Mouse (Mus musculus) limb, embryonic 12.5 days (tissue): ENCODE results near the gene Atg10. TPM values are rescaled to one million over a fixed set of nuclear protein-coding genes. Genes with fewer than 3 reads are reported as not detected.

Experiments
- ATAC-seq: fragments of 200-750 bp; cut with Nextera tagmentation; 2 replicates; pipeline ENCODE4 v1.8.0; 2017; ENCODE audit warnings: low read depth, moderate TSS enrichment; ENCODE audit not compliant: insufficient number of reproducible peaks, insufficient read depth, low FRiP score, low TSS enrichment
- H3K27ac ChIP-seq: fragments of 300-500 bp; sonication (generic); 2 replicates; pipeline ENCODE4 v1.5.1; 2016; ENCODE audit warnings: mild to moderate bottlenecking, moderate library complexity
- H3K27me3 ChIP-seq: fragments of 300-500 bp; sonication (generic); 2 replicates; pipeline ENCODE4 v1.6.1; 2016; ENCODE audit warnings: mild to moderate bottlenecking, moderate library complexity
- H3K36me3 ChIP-seq: fragments of 300-500 bp; sonication (generic); 2 replicates; pipeline ENCODE4 v1.6.1; 2016; ENCODE audit warnings: mild to moderate bottlenecking, moderate library complexity
- H3K4me1 ChIP-seq: fragments of 300-500 bp; sonication (generic); replicated peaks from 2 replicates; pipeline ENCODE4 v1.6.1; 2016
- H3K4me2 ChIP-seq: fragments of 300-500 bp; sonication (generic); 2 replicates; pipeline ENCODE4 v1.6.1; 2016; ENCODE audit warnings: mild to moderate bottlenecking, moderate library complexity
- H3K4me3 ChIP-seq: fragments of 300-500 bp; sonication (generic); replicated peaks from 2 replicates; pipeline ENCODE4 v1.5.1; 2016; ENCODE audit warnings: mild to moderate bottlenecking
- H3K9ac ChIP-seq: fragments of 300-500 bp; sonication (generic); replicated peaks from 2 replicates; pipeline ENCODE4 v1.6.1; 2016; ENCODE audit warnings: mild to moderate bottlenecking, moderate library complexity
- H3K9me3 ChIP-seq: fragments of 300-500 bp; sonication (generic); 2 replicates; pipeline ENCODE4 v1.6.1; 2016; ENCODE audit warnings: mild to moderate bottlenecking, moderate library complexity
- WGBS: fragments of 180-500 bp; shearing (Covaris S2); methylation state at CpG from one replicate; pipeline ENCODE4 v1.1.7; 2016; 5-methylcytosine and 5-hydroxymethylcytosine counted together
- polyA plus RNA-seq: library from polyadenylated mRNA; unstranded; fragments of >200 nt; fragmentation: Nextera tagmentation; extraction: Ambion mirVana; gene quantifications from 2 replicates; pipeline ENCODE4 v1.2.1, GENCODE M21; 2016

Gene Atg10
- polyA plus RNA-seq, 1 experiment from 2014 or later = 15.4 TPM

- 0 out of 2 replicates have a peak, but pooled peaks cover 3% of the 10 kb centered on the region for H3K9me3 ChIP-seq
- H3K4me1 ChIP-seq = no peaks in the 10 kb centered on the region
- no peak for ATAC-seq
- H3K9ac ChIP-seq = no peak overlapping the region
- H3K4me2 ChIP-seq = no peak overlapping the region
- H3K36me3 ChIP-seq = no peaks in the 10 kb centered on the region
- WGBS = 81% methylated on average over 3 of the region's 3 CpGs
- H3K27me3 ChIP-seq = no peaks in the 10 kb centered on the region
- no peak overlapping the region for H3K27ac ChIP-seq
- no peak overlapping the region for H3K4me3 ChIP-seq
Observed at GRCm38 (mm10) chr13:91216656-91217205, 7.0 kb downstream of the Atg10 start.

- H3K4me3 ChIP-seq = no peak overlapping the region
- H3K4me1 ChIP-seq = no peaks in the 10 kb centered on the region
- no peaks in the 10 kb centered on the region for H3K36me3 ChIP-seq
- 0 out of 2 replicates have a peak, but pooled peaks cover 3% of the 10 kb centered on the region for H3K9me3 ChIP-seq
- H3K27ac ChIP-seq = no peak overlapping the region
- 88% methylated on average over 8 of the region's 8 CpGs for WGBS
- ATAC-seq = no peak
- H3K4me2 ChIP-seq = no peak overlapping the region
- H3K27me3 ChIP-seq = no peaks in the 10 kb centered on the region
- no peak overlapping the region for H3K9ac ChIP-seq
Observed at GRCm38 (mm10) chr13:91212958-91213357, 10.8 kb downstream of the Atg10 start.

- Histone ChIP-seq H3K4me2 (no peak overlapping the region), H3K4me1 (peaks cover 6% of the 10 kb centered on the region; the same call in 1 of the 2 replicates), H3K4me3 (no peak overlapping the region), H3K27me3 (no peaks in the 10 kb centered on the region), H3K9ac (no peak overlapping the region), H3K9me3 (no peaks in the 10 kb centered on the region), H3K27ac (no peak overlapping the region), H3K36me3 (no peaks in the 10 kb centered on the region)
- no peak for ATAC-seq
- WGBS = 76% methylated on average over 5 of the region's 5 CpGs
Observed at GRCm38 (mm10) chr13:91206237-91206636, 17.5 kb downstream of the Atg10 start.

GRCm38 (mm10) chr13:91202564-91202963, 21.2 kb downstream of the Atg10 start:
- WGBS = 66% methylated on average over 7 of the region's 7 CpGs
- Histone ChIP-seq H3K27ac (no peak overlapping the region), H3K4me1 (peaks cover 6% of the 10 kb centered on the region; the same call in 1 of the 2 replicates), H3K4me2 (no peak overlapping the region), H3K9me3 (no peaks in the 10 kb centered on the region), H3K36me3 (no peaks in the 10 kb centered on the region), H3K4me3 (no peak overlapping the region), H3K9ac (no peak overlapping the region), H3K27me3 (no peaks in the 10 kb centered on the region)
- no peak for ATAC-seq

- peaks cover 21% of the 10 kb centered on the region for H3K4me1 ChIP-seq
- no peaks in the 10 kb centered on the region for H3K36me3 ChIP-seq
- H3K27ac ChIP-seq = peak overlapping the region; percentile 88
- no peak overlapping the region for H3K4me3 ChIP-seq
- no peak overlapping the region for H3K9ac ChIP-seq
- no peaks in the 10 kb centered on the region for H3K9me3 ChIP-seq
- 24% methylated on average over 13 of the region's 13 CpGs for WGBS
- peak overlapping the region; percentile 35 for H3K4me2 ChIP-seq
- no peaks in the 10 kb centered on the region for H3K27me3 ChIP-seq
- ATAC-seq = peak; percentile 67; the same call in 1 of the 2 replicates
Observed at GRCm38 (mm10) chr13:91187378-91188234, 36.2 kb downstream of the Atg10 start.

- 90% methylated on average over 3 of the region's 3 CpGs for WGBS
- no peaks in the 10 kb centered on the region for H3K36me3 ChIP-seq
Observed at GRCm38 (mm10) chr13:91185248-91185867, 38.4 kb downstream of the Atg10 start.

GRCm38 (mm10) chr13:91184226-91184625, 39.5 kb downstream of the Atg10 start:
- no peak overlapping the region for H3K4me3 ChIP-seq
- no peak overlapping the region for H3K4me2 ChIP-seq
- ATAC-seq = no peak
- no peaks in the 10 kb centered on the region for H3K27me3 ChIP-seq
- peaks cover 20% of the 10 kb centered on the region for H3K4me1 ChIP-seq
- 67% methylated on average over 3 of the region's 3 CpGs for WGBS
- no peaks in the 10 kb centered on the region for H3K36me3 ChIP-seq
- no peaks in the 10 kb centered on the region for H3K9me3 ChIP-seq
- no peak overlapping the region for H3K27ac ChIP-seq
- no peak overlapping the region; the same call in 1 of the 2 replicates for H3K9ac ChIP-seq

More at GRCm38 (mm10) chr13:91185248-91185867, 38.4 kb downstream of the Atg10 start:
- H3K27ac ChIP-seq = no peak overlapping the region
- no peak overlapping the region for H3K4me3 ChIP-seq
- H3K4me1 ChIP-seq = peaks cover 21% of the 10 kb centered on the region
- no peak overlapping the region for H3K4me2 ChIP-seq
- H3K27me3 ChIP-seq = no peaks in the 10 kb centered on the region
- H3K9me3 ChIP-seq = no peaks in the 10 kb centered on the region
- ATAC-seq = no peak
- no peak overlapping the region for H3K9ac ChIP-seq

GRCm38 (mm10) chr13:91180364-91180763, 43.4 kb downstream of the Atg10 start:
- Histone ChIP-seq H3K4me1 (peaks cover 14% of the 10 kb centered on the region), H3K4me2 (no peak overlapping the region), H3K27ac (no peak overlapping the region), H3K36me3 (no peaks in the 10 kb centered on the region), H3K27me3 (no peaks in the 10 kb centered on the region), H3K9me3 (no peaks in the 10 kb centered on the region), H3K9ac (no peak overlapping the region), H3K4me3 (no peak overlapping the region)
- no peak for ATAC-seq
- WGBS = 90% methylated on average over 8 of the region's 8 CpGs

GRCm38 (mm10) chr13:91179174-91179899, 44.4 kb downstream of the Atg10 start:
- no peaks in the 10 kb centered on the region for H3K36me3 ChIP-seq
- H3K27me3 ChIP-seq = no peaks in the 10 kb centered on the region
- H3K4me1 ChIP-seq = peaks cover 14% of the 10 kb centered on the region
- H3K4me2 ChIP-seq = no peak overlapping the region
- H3K4me3 ChIP-seq = no peak overlapping the region
- H3K9ac ChIP-seq = no peak overlapping the region
- WGBS = 62% methylated on average over 8 of the region's 8 CpGs
- ATAC-seq = no peak
- H3K9me3 ChIP-seq = no peaks in the 10 kb centered on the region
- H3K27ac ChIP-seq = 0 out of 2 replicates have a peak overlapping the region, but pooled peaks have one; percentile 56

- no peak overlapping the region for H3K4me3 ChIP-seq
- WGBS = 55% methylated on average over 9 of the region's 9 CpGs
Observed at GRCm38 (mm10) chr13:91178428-91179160, 45.2 kb downstream of the Atg10 start.

More at GRCm38 (mm10) chr13:91178428-91179160, 45.2 kb downstream of the Atg10 start:
- Histone ChIP-seq H3K27me3 (no peaks in the 10 kb centered on the region), H3K36me3 (no peaks in the 10 kb centered on the region), H3K4me2 (no peak overlapping the region), H3K9ac (no peak overlapping the region), H3K9me3 (no peaks in the 10 kb centered on the region), H3K27ac (0 out of 2 replicates have a peak overlapping the region, but pooled peaks have one; percentile 56), H3K4me1 (peaks cover 14% of the 10 kb centered on the region)
- peak; percentile 66; the same call in 1 of the 2 replicates for ATAC-seq
